Mouse (Mus musculus): ENCODE results near the gene Nr0b1. TPM values are rescaled to one million over a fixed set of nuclear protein-coding genes. Genes with fewer than 3 reads are reported as not detected.

Gene Nr0b1
- total and polyA plus RNA-seq, 3 experiments = not detected

- H3K36me3 ChIP-seq (ENCODE audit: control insufficient read depth in 1 of 2, insufficient read depth in 2 of 2, low read length in 2 of 2) = no peaks in the 10 kb centered on the region
These were observed 4.3 kb upstream of the Nr0b1 start for GRCm38 (mm10) chrX:86187250-86187649.

GRCm38 (mm10) chrX:86192420-86192994 is 943 bp downstream of the Nr0b1 start:
- H3K27me3 ChIP-seq (ENCODE audit: control insufficient read depth in 1 of 2, insufficient read depth in 2 of 2, low read length in 2 of 2) = no peaks in the 10 kb centered on the region
- H3K79me2 ChIP-seq (ENCODE audit: control insufficient read depth, insufficient read depth, low read length, poor library complexity) = no peaks in the 10 kb centered on the region
- TF ChIP-seq TCF12 (IDR thresholded peaks at IDR 0.05; ENCODE audit: low read depth, low read length) (no peak), KAT2A (conservative IDR thresholded peaks at IDR 0.05; ENCODE audit: low read depth, low read length) (no peak), POLR2A (IDR thresholded peaks at IDR 0.05; ENCODE audit: control insufficient read depth in 1 of 2, insufficient read depth in 1 of 2, low read depth in 1 of 2, low read length in 2 of 2, poor library complexity in 1 of 2) (no peak), EP300 (IDR thresholded peaks at IDR 0.05; ENCODE audit: low read depth in 1 of 2, low read length in 2 of 2) (no peak), CHD1 (IDR thresholded peaks at IDR 0.05; ENCODE audit: low read depth, low read length) (no peak), GABPA (IDR thresholded peaks at IDR 0.05; ENCODE audit: low read depth, low read length) (no peak), POLR2AphosphoS2 (IDR thresholded peaks at IDR 0.05; ENCODE audit: low read length) (no peak), MAFK (IDR thresholded peaks at IDR 0.05; ENCODE audit: borderline replicate concordance, low read depth, low read length) (no peak), POLR2AphosphoS5 (IDR thresholded peaks at IDR 0.05; ENCODE audit: borderline replicate concordance, low read depth, low read length) (no peak), HCFC1 (IDR thresholded peaks at IDR 0.05; ENCODE audit: low read depth, low read length) (no peak), UBTF (IDR thresholded peaks at IDR 0.05; ENCODE audit: borderline replicate concordance, insufficient read depth, low read depth, low read length) (no peak), TBP (IDR thresholded peaks at IDR 0.05; ENCODE audit: low read depth, low read length) (no peak), USF1 (IDR thresholded peaks at IDR 0.05; ENCODE audit: low read depth, low read length) (no peak), MYC (IDR thresholded peaks at IDR 0.05; ENCODE audit: low read depth, low read length) (no peak)
- H3K27ac ChIP-seq (ENCODE audit: control insufficient read depth, low read depth, low read length) = no peak overlapping the region
- H3K9ac ChIP-seq (ENCODE audit: control insufficient read depth, low read depth, low read length, poor library complexity, severe bottlenecking) = no peak overlapping the region
- H3K36me3 ChIP-seq (ENCODE audit: control insufficient read depth in 1 of 2, insufficient read depth in 2 of 2, low read length in 2 of 2) = no peaks in the 10 kb centered on the region
- H3K4me1 ChIP-seq (ENCODE audit: control insufficient read depth in 1 of 2, insufficient read depth in 2 of 2, low read length in 2 of 2) = no peaks in the 10 kb centered on the region
- H3K9me3 ChIP-seq (replicated peaks; ENCODE audit: insufficient read depth, low read length) = no peaks in the 10 kb centered on the region
- H3K4me3 ChIP-seq (ENCODE audit: control insufficient read depth in 1 of 2, insufficient read depth in 1 of 2, low read depth in 2 of 2, low read length in 2 of 2) = no peak overlapping the region
- DNase-seq (ENCODE audit: low read depth, low spot score) = no peak

More at GRCm38 (mm10) chrX:86187250-86187649, 4.3 kb upstream of the Nr0b1 start:
- Histone ChIP-seq H3K9ac (ENCODE audit: control insufficient read depth, low read depth, low read length, poor library complexity, severe bottlenecking) (no peak overlapping the region), H3K27ac (ENCODE audit: control insufficient read depth, low read depth, low read length) (no peak overlapping the region), H3K27me3 (ENCODE audit: control insufficient read depth in 1 of 2, insufficient read depth in 2 of 2, low read length in 2 of 2) (no peaks in the 10 kb centered on the region), H3K4me3 (ENCODE audit: control insufficient read depth in 1 of 2, insufficient read depth in 1 of 2, low read depth in 2 of 2, low read length in 2 of 2) (no peak overlapping the region), H3K79me2 (ENCODE audit: control insufficient read depth, insufficient read depth, low read length, poor library complexity) (no peaks in the 10 kb centered on the region), H3K4me1 (ENCODE audit: control insufficient read depth in 1 of 2, insufficient read depth in 2 of 2, low read length in 2 of 2) (no peaks in the 10 kb centered on the region), H3K9me3 (replicated peaks; ENCODE audit: insufficient read depth, low read length) (no peaks in the 10 kb centered on the region)
- DNase-seq (ENCODE audit: low read depth, low spot score) = no peak
- TF ChIP-seq UBTF (IDR thresholded peaks at IDR 0.05; ENCODE audit: borderline replicate concordance, insufficient read depth, low read depth, low read length) (no peak), ZMIZ1 (IDR thresholded peaks at IDR 0.05; ENCODE audit: low read depth, low read length) (no peak), RAD21 (IDR thresholded peaks at IDR 0.05; ENCODE audit: low read depth, low read length) (no peak), USF2 (IDR thresholded peaks at IDR 0.05; ENCODE audit: borderline replicate concordance in 1 of 2, insufficient read depth in 1 of 2, low read depth in 1 of 2, low read length in 2 of 2) (no peak), E2F4 (IDR thresholded peaks at IDR 0.05; ENCODE audit: borderline replicate concordance, low read depth, low read length) (no peak), POLR2A (IDR thresholded peaks at IDR 0.05; ENCODE audit: control insufficient read depth in 1 of 2, insufficient read depth in 1 of 2, low read depth in 1 of 2, low read length in 2 of 2, poor library complexity in 1 of 2) (no peak), MAZ (IDR thresholded peaks at IDR 0.05; ENCODE audit: low read depth, low read length) (no peak), TBP (IDR thresholded peaks at IDR 0.05; ENCODE audit: low read depth, low read length) (no peak), MEF2A (IDR thresholded peaks at IDR 0.05; ENCODE audit: extremely low read depth, insufficient replicate concordance, low read depth, low read length, poor library complexity, severe bottlenecking) (no peak), BHLHE40 (IDR thresholded peaks at IDR 0.05; ENCODE audit: borderline replicate concordance, low read depth, low read length) (no peak), POLR2AphosphoS2 (IDR thresholded peaks at IDR 0.05; ENCODE audit: low read length) (no peak), MXI1 (IDR thresholded peaks at IDR 0.05; ENCODE audit: low read depth, low read length) (no peak), EP300 (IDR thresholded peaks at IDR 0.05; ENCODE audit: low read depth in 1 of 2, low read length in 2 of 2) (no peak)

Measured in MEL (cell line).